Mouse (Mus musculus): Measurements from ENCODE around the gene Cdan1. TPM values are rescaled to one million over a fixed set of nuclear protein-coding genes. Genes with fewer than 3 reads are reported as not detected.

Gene Cdan1
- total and polyA plus RNA-seq, 3 experiments = 5.8 to 13.8 (median 10.1) TPM

- no peak overlapping the region for H3K4me3 ChIP-seq (replicated peaks in 1 of 3; ENCODE audit: low read depth in 2 of 3, low read length in 2 of 3, poor library complexity in 1 of 3)
Observed at GRCm38 (mm10) chr2:120724176-120724575, 125.8 kb downstream of the Cdan1 start.

GRCm38 (mm10) chr2:120723621-120724020, 126.3 kb downstream of the Cdan1 start:
- in situ Hi-C loops (cut with MboI; ENCODE audit: low pct_ligation_motif_present, low pct_unique_long_range_greater_than_20kb, low sequenced_read_pairs) (no loop called here), dilution Hi-C loops (cut with MboI; ENCODE audit: extremely low pct_ligation_motif_present, extremely low pct_unique_long_range_greater_than_20kb, low sequenced_read_pairs) (no loop called here)
- Histone ChIP-seq H3K27ac (ENCODE audit: insufficient read depth, low read depth) (no peak overlapping the region), H3K27me3 (replicated peaks) (no peaks in the 10 kb centered on the region), H3K36me3 (replicated peaks in 1 of 2; ENCODE audit: control insufficient read depth in 1 of 2, insufficient read depth in 1 of 2, low read length in 1 of 2) (peaks cover 66 to 91% of the 10 kb centered on the region in 2 experiments), H3K79me2 (replicated peaks; ENCODE audit: control insufficient read depth, extremely low read depth, insufficient read depth, poor library complexity, severe bottlenecking) (no peaks in the 10 kb centered on the region; the same call in 1 of the 2 replicates), H3K4me2 (ENCODE audit: insufficient read depth, low read depth, poor library complexity, severe bottlenecking) (no peak overlapping the region), H3K9me3 (replicated peaks; ENCODE audit: low read length) (no peaks in the 10 kb centered on the region), H3K4me3 (replicated peaks in 1 of 3; ENCODE audit: low read depth in 2 of 3, low read length in 2 of 3, poor library complexity in 1 of 3) (no peak overlapping the region), H3K9ac (ENCODE audit: insufficient read depth, low read depth) (no peak overlapping the region), H3K4me1 (ENCODE audit: control insufficient read depth in 1 of 2, insufficient read depth in 2 of 2) (peaks cover 9 to 49% of the 10 kb centered on the region in 2 experiments)
- no peak for DNase-seq (ENCODE audit: extremely low read depth)
- TF ChIP-seq HCFC1 (IDR thresholded peaks at IDR 0.05; ENCODE audit: low read depth, low read length) (no peak), GABPA (IDR thresholded peaks at IDR 0.05; ENCODE audit: insufficient replicate concordance, low read depth, low read length) (no peak), ELF1 (IDR thresholded peaks at IDR 0.05; ENCODE audit: low read depth, low read length) (no peak), IRF4 (IDR thresholded peaks at IDR 0.05; ENCODE audit: low read depth, low read length) (no peak), EP300 (IDR thresholded peaks at IDR 0.05; ENCODE audit: low read length) (no peak), USF2 (conservative IDR thresholded peaks at IDR 0.05; ENCODE audit: low read depth, low read length) (no peak), MXI1 (IDR thresholded peaks at IDR 0.05; ENCODE audit: low read depth, low read length) (no peak), KAT2A (IDR thresholded peaks at IDR 0.05; ENCODE audit: insufficient replicate concordance, low read length) (no peak)

More at GRCm38 (mm10) chr2:120724176-120724575, 125.8 kb downstream of the Cdan1 start:
- H3K27me3 ChIP-seq (replicated peaks) = no peaks in the 10 kb centered on the region
- H3K9me3 ChIP-seq (replicated peaks; ENCODE audit: low read length) = no peaks in the 10 kb centered on the region
- H3K4me1 ChIP-seq (ENCODE audit: control insufficient read depth in 1 of 2, insufficient read depth in 2 of 2) = peaks cover 9 to 55% of the 10 kb centered on the region in 2 experiments
- no peaks in the 10 kb centered on the region; the same call in 1 of the 2 replicates for H3K79me2 ChIP-seq (replicated peaks; ENCODE audit: control insufficient read depth, extremely low read depth, insufficient read depth, poor library complexity, severe bottlenecking)
- no peak for DNase-seq (ENCODE audit: extremely low read depth)
- H3K27ac ChIP-seq (ENCODE audit: insufficient read depth, low read depth) = no peak overlapping the region
- no peak overlapping the region for H3K4me2 ChIP-seq (ENCODE audit: insufficient read depth, low read depth, poor library complexity, severe bottlenecking)
- peaks cover 63 to 90% of the 10 kb centered on the region in 2 experiments for H3K36me3 ChIP-seq (replicated peaks in 1 of 2; ENCODE audit: control insufficient read depth in 1 of 2, insufficient read depth in 1 of 2, low read length in 1 of 2)
- in situ Hi-C loops (cut with MboI; ENCODE audit: low pct_ligation_motif_present, low pct_unique_long_range_greater_than_20kb, low sequenced_read_pairs) (no loop called here), dilution Hi-C loops (cut with MboI; ENCODE audit: extremely low pct_ligation_motif_present, extremely low pct_unique_long_range_greater_than_20kb, low sequenced_read_pairs) (no loop called here)
- no peak overlapping the region for H3K9ac ChIP-seq (ENCODE audit: insufficient read depth, low read depth)
- TF ChIP-seq HCFC1 (IDR thresholded peaks at IDR 0.05; ENCODE audit: low read depth, low read length) (no peak), POLR2A (IDR thresholded peaks at IDR 0.05; ENCODE audit: low read depth, low read length) (no peak), E2F4 (IDR thresholded peaks at IDR 0.05; ENCODE audit: insufficient replicate concordance, low read depth, low read length) (no peak), TCF12 (IDR thresholded peaks at IDR 0.05; ENCODE audit: low read depth, low read length) (no peak), SMC3 (IDR thresholded peaks at IDR 0.05; ENCODE audit: low read depth, low read length) (no peak), CHD1 (IDR thresholded peaks at IDR 0.05; ENCODE audit: low read depth, low read length) (no peak), MYC (IDR thresholded peaks at IDR 0.05; ENCODE audit: low read depth, low read length) (no peak), POLR2AphosphoS2 (IDR thresholded peaks at IDR 0.05; ENCODE audit: low read depth, low read length) (no peak), RAD21 (IDR thresholded peaks at IDR 0.05; ENCODE audit: low read depth, low read length) (no peak), RCOR1 (conservative IDR thresholded peaks at IDR 0.05; ENCODE audit: low read depth, low read length) (no peak)
